Mouse (Mus musculus) embryo, embryonic 9.5 days (tissue): ENCODE measurements around the gene Olfr566.

Experiments used
- DNase-seq: peaks from one replicate; pipeline ENCODE4 v3.0.0-alpha.2; 2017; ENCODE audit errors: extremely low spot score

The Olfr566 gene

GRCm38 (mm10) chr7:102858665-102859064 lies at the start of gene Olfr566:
Gene Olfr566 (minus strand): TSS chr7:102858765.
- no peak for DNase-seq

GRCm38 (mm10) chr7:102890782-102891181 lies 32.2 kb upstream of the Olfr566 start, which contains the start of gene Olfr569:
Gene Olfr569 (minus strand): TSS chr7:102890882.
- no peak for DNase-seq

GRCm38 (mm10) chr7:102876822-102877221 lies 18.3 kb upstream of the Olfr566 start, which contains the start of gene Olfr568:
Gene Olfr568 (plus strand): TSS chr7:102877122.
- DNase-seq: no peak

- DNase-seq: no peak
Observed at GRCm38 (mm10) chr7:102855807-102856206, 2.8 kb downstream of the Olfr566 start.
